Mouse (Mus musculus): ENCODE results near the gene Pcdh19. TPM values are rescaled to one million over a fixed set of nuclear protein-coding genes. Genes with fewer than 3 reads are reported as not detected.
"Not testable (repeated sequence)": the region's sequence is repeated elsewhere in the genome, so short reads cannot be mapped to it uniquely, and the experiment has no call there.

The Pcdh19 gene
- polyA plus RNA-seq (2015; fragmentation: Nextera tagmentation; extraction: Ambion mirVana) = 1.7 and 2.1 TPM in 2 replicates

DNA sequence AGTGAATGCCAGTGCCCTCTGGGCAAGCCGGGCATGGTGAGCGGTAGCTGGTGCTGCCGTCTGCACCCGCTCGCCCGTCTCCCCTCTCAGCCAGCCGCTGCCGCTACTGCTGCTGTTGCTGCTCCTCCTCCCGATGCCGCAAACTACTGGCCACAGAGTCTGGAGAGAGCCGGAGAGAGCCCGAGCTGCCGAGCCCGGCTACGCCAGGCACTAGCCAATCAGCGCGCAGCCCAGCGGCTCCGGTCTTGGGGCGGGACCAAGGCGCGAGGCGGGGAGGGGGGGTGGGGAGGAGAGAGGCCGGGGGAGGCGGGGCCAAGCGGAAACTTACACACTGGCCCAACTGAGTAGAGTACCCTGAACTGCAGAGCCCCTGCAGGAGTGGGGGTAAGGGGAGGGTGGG lies at the start of gene Pcdh19:
TSS of gene Pcdh19 (minus strand) at position 148 of the 400 bp plus-strand sequence.
- 0% methylated on average over 8 of the region's 26 CpGs for WGBS

DNA sequence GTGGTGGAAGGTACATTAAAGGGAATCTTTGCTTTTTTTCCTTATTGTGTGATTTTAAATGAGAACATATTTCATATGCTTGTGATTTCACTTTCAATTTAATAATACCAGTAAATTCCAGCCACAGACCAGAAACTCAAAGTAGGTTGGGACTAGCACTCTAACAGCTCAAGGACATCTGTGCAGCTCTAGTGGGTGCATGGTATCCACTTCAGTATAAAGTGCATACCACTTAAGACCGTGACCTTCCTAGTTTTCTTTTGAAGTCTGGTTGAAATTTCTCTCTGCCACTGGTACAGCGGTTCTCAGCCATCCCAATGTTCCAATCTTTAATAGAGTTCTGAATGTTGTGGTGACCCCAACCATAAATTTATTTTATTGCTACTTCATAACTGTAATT lies 47.1 kb upstream of the Pcdh19 start:
- peak; percentile 90 for ATAC-seq (ENCODE audit: low read depth)
- H3K36me3 ChIP-seq (ENCODE audit: control insufficient read depth, insufficient read depth, low read length) = no peaks in the 10 kb centered on the region
- WGBS = 64% methylated on average over 2 of the region's 2 CpGs
- no peak overlapping the region for H3K9ac ChIP-seq (ENCODE audit: low read length)
- H3K27me3 ChIP-seq (ENCODE audit: control insufficient read depth, insufficient read depth, low read depth, low read length) = no peaks in the 10 kb centered on the region
- H3K27ac ChIP-seq (ENCODE audit: low read length) = no peak overlapping the region
- H3K4me3 ChIP-seq (ENCODE audit: low read length) = no peak overlapping the region
- H3K4me2 ChIP-seq (ENCODE audit: low read depth, low read length) = no peak overlapping the region
- H3K4me1 ChIP-seq (replicated peaks; ENCODE audit: control insufficient read depth, insufficient read depth, low read length) = no peaks in the 10 kb centered on the region
- H3K9me3 ChIP-seq (ENCODE audit: control insufficient read depth, low read length) = no peaks in the 10 kb centered on the region

More for the DNA sequence above, at the start of gene Pcdh19:
- Histone ChIP-seq H3K4me1 (replicated peaks; ENCODE audit: control insufficient read depth, insufficient read depth, low read length) (no peaks in the 10 kb centered on the region), H3K36me3 (ENCODE audit: control insufficient read depth, insufficient read depth, low read length) (no peaks in the 10 kb centered on the region), H3K27ac (ENCODE audit: low read length) (no peak within 1 kb of the TSS), H3K4me2 (ENCODE audit: low read depth, low read length) (peak within 1 kb of the TSS; percentile 77), H3K4me3 (ENCODE audit: low read length) (peak within 1 kb of the TSS; percentile 55), H3K9ac (ENCODE audit: low read length) (peak within 1 kb of the TSS; percentile 52), H3K9me3 (ENCODE audit: control insufficient read depth, low read length) (no peaks in the 10 kb centered on the region), H3K27me3 (ENCODE audit: control insufficient read depth, insufficient read depth, low read depth, low read length) (peaks cover 27% of the 10 kb centered on the region)
- peak; percentile 96 for ATAC-seq (ENCODE audit: low read depth)

DNA sequence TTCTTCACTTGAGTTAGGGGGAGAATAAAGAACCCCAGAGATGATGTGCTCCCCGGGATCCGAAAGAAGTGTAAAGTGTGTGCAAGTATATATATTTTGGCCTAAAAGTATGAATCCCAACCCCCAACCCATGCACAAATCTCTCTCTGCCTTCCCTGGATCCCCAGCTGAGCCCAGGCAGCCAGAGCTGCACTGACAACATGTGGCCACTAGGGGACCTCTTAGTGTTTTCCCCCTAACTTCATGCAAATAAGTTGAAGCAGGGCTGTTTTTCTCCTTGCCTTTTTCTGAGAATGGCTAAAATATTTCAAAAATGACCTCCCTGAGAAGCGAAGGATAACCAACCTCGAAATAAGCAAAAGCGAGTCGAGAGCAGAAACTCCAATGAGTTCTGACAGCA lies 46.2 kb upstream of the Pcdh19 start:
- Histone ChIP-seq H3K9ac (ENCODE audit: low read length) (no peak overlapping the region), H3K4me1 (replicated peaks; ENCODE audit: control insufficient read depth, insufficient read depth, low read length) (no peaks in the 10 kb centered on the region), H3K9me3 (ENCODE audit: control insufficient read depth, low read length) (no peaks in the 10 kb centered on the region), H3K36me3 (ENCODE audit: control insufficient read depth, insufficient read depth, low read length) (no peaks in the 10 kb centered on the region), H3K4me2 (ENCODE audit: low read depth, low read length) (peak overlapping the region; percentile 32), H3K27ac (ENCODE audit: low read length) (no peak overlapping the region), H3K27me3 (ENCODE audit: control insufficient read depth, insufficient read depth, low read depth, low read length) (no peaks in the 10 kb centered on the region), H3K4me3 (ENCODE audit: low read length) (no peak overlapping the region)
- ATAC-seq (ENCODE audit: low read depth) = no peak
- 41% methylated on average over 6 of the region's 6 CpGs for WGBS

GRCm38 (mm10) chrX:133721517-133721916 lies 32.7 kb upstream of the Pcdh19 start:
- no peaks in the 10 kb centered on the region for H3K4me1 ChIP-seq (replicated peaks; ENCODE audit: control insufficient read depth, insufficient read depth, low read length)
- no peaks in the 10 kb centered on the region for H3K36me3 ChIP-seq (ENCODE audit: control insufficient read depth, insufficient read depth, low read length)
- no peak overlapping the region for H3K4me2 ChIP-seq (ENCODE audit: low read depth, low read length)
- H3K27ac ChIP-seq (ENCODE audit: low read length) = no peak overlapping the region
- 69% methylated on average over 3 of the region's 3 CpGs for WGBS
- ATAC-seq (ENCODE audit: low read depth) = no peak
- H3K27me3 ChIP-seq (ENCODE audit: control insufficient read depth, insufficient read depth, low read depth, low read length) = no peaks in the 10 kb centered on the region
- H3K9me3 ChIP-seq (ENCODE audit: control insufficient read depth, low read length) = no peaks in the 10 kb centered on the region
- no peak overlapping the region for H3K9ac ChIP-seq (ENCODE audit: low read length)
- H3K4me3 ChIP-seq (ENCODE audit: low read length) = no peak overlapping the region

- ATAC-seq (ENCODE audit: low read depth) = no peak
- no peak overlapping the region for H3K4me2 ChIP-seq (ENCODE audit: low read depth, low read length)
- H3K27me3 ChIP-seq (ENCODE audit: control insufficient read depth, insufficient read depth, low read depth, low read length) = no peaks in the 10 kb centered on the region
- H3K9ac ChIP-seq (ENCODE audit: low read length) = no peak overlapping the region
- no peaks in the 10 kb centered on the region for H3K9me3 ChIP-seq (ENCODE audit: control insufficient read depth, low read length)
- H3K4me1 ChIP-seq (replicated peaks; ENCODE audit: control insufficient read depth, insufficient read depth, low read length) = no peaks in the 10 kb centered on the region
- no peaks in the 10 kb centered on the region for H3K36me3 ChIP-seq (ENCODE audit: control insufficient read depth, insufficient read depth, low read length)
- WGBS = 59% methylated on average over 2 of the region's 2 CpGs
- H3K4me3 ChIP-seq (ENCODE audit: low read length) = no peak overlapping the region
- no peak overlapping the region for H3K27ac ChIP-seq (ENCODE audit: low read length)
Measured at GRCm38 (mm10) chrX:133710621-133711020, 21.8 kb upstream of the Pcdh19 start.

- Histone ChIP-seq H3K27me3 (ENCODE audit: control insufficient read depth, insufficient read depth, low read depth, low read length) (no peaks in the 10 kb centered on the region), H3K9ac (ENCODE audit: low read length) (no peak overlapping the region), H3K4me1 (replicated peaks; ENCODE audit: control insufficient read depth, insufficient read depth, low read length) (no peaks in the 10 kb centered on the region), H3K9me3 (ENCODE audit: control insufficient read depth, low read length) (no peaks in the 10 kb centered on the region), H3K27ac (ENCODE audit: low read length) (no peak overlapping the region), H3K4me2 (ENCODE audit: low read depth, low read length) (no peak overlapping the region), H3K36me3 (ENCODE audit: control insufficient read depth, insufficient read depth, low read length) (no peaks in the 10 kb centered on the region), H3K4me3 (ENCODE audit: low read length) (no peak overlapping the region)
- WGBS = 63% methylated on average over 1 of the region's 1 CpGs
- no peak for ATAC-seq (ENCODE audit: low read depth)
Measured at GRCm38 (mm10) chrX:133702902-133703301, 14.1 kb upstream of the Pcdh19 start.

DNA sequence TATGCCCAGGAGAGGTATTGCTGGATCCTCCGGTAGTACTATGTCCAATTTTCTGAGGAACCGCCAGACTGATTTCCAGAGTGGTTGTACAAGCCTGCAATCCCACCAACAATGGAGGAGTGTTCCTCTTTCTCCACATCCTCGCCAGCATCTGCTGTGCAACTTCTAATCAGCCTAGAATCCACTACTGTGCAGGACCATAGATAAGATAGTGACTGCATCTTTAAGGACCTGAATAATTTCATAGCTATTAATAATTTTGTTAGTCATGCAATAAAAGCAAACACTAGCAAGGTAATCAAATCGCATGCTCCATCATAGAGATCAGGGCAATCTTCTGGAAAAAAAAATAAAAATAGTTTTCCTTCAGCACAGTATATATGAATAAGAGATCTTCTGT lies 9.1 kb upstream of the Pcdh19 start:
- H3K27ac ChIP-seq (ENCODE audit: low read length); H3K4me1 ChIP-seq (replicated peaks; ENCODE audit: control insufficient read depth, insufficient read depth, low read length); H3K27me3 ChIP-seq (ENCODE audit: control insufficient read depth, insufficient read depth, low read depth, low read length); H3K4me2 ChIP-seq (ENCODE audit: low read depth, low read length); H3K9ac ChIP-seq (ENCODE audit: low read length); H3K4me3 ChIP-seq (ENCODE audit: low read length); H3K9me3 ChIP-seq (ENCODE audit: control insufficient read depth, low read length); ATAC-seq (ENCODE audit: low read depth); H3K36me3 ChIP-seq (ENCODE audit: control insufficient read depth, insufficient read depth, low read length): not testable (repeated sequence)
- WGBS = 73% methylated on average over 2 of the region's 4 CpGs

GRCm38 (mm10) chrX:133696461-133696860 lies 7.7 kb upstream of the Pcdh19 start:
- Histone ChIP-seq H3K9ac (ENCODE audit: low read length) (no peak overlapping the region), H3K4me3 (ENCODE audit: low read length) (no peak overlapping the region), H3K4me2 (ENCODE audit: low read depth, low read length) (no peak overlapping the region), H3K36me3 (ENCODE audit: control insufficient read depth, insufficient read depth, low read length) (no peaks in the 10 kb centered on the region), H3K9me3 (ENCODE audit: control insufficient read depth, low read length) (no peaks in the 10 kb centered on the region), H3K27me3 (ENCODE audit: control insufficient read depth, insufficient read depth, low read depth, low read length) (no peaks in the 10 kb centered on the region), H3K4me1 (replicated peaks; ENCODE audit: control insufficient read depth, insufficient read depth, low read length) (no peaks in the 10 kb centered on the region), H3K27ac (ENCODE audit: low read length) (no peak overlapping the region)
- ATAC-seq (ENCODE audit: low read depth) = no peak
- WGBS = 24% methylated on average over 4 of the region's 4 CpGs

DNA sequence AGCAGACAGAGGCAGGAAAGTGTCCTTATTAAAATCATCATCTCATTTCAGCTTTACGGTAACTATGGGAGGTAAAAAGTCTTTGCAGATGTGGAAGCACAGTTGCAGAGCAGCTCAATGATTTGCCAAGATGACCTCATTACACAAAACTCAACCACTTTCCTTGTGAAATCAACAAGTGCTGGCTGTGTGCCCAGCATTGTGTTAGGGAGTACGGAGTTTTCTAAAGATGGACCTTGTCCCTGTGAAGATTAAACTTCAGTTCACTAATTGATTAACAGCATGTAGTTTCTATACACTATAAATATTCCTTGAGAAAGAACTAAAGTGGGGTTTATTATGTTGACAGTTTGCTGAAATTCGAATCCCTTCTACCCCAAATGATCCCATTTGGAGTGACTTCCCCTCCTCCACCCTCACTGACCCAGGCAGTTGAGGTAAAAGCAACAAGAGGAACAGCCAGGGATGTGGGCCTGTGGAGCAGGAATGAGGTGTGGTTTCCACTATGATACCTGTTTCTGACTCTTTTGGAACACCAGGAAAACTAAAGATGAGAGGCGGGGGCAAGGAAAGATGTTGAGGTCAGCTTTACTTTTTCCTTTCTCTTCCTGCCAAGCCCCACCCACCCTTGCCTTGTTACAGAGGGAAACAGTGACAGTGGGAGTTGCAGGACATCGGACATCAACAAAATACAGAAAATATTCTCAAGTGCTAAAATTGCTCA lies 4.4 kb upstream of the Pcdh19 start:
- no peak overlapping the region for H3K27ac ChIP-seq (ENCODE audit: low read length)
- H3K9ac ChIP-seq (ENCODE audit: low read length) = no peak overlapping the region
- H3K4me3 ChIP-seq (ENCODE audit: low read length) = no peak overlapping the region
- ATAC-seq (ENCODE audit: low read depth) = no peak
- WGBS = 46% methylated on average over 5 of the region's 5 CpGs
- H3K9me3 ChIP-seq (ENCODE audit: control insufficient read depth, low read length) = no peaks in the 10 kb centered on the region
- H3K36me3 ChIP-seq (ENCODE audit: control insufficient read depth, insufficient read depth, low read length) = no peaks in the 10 kb centered on the region
- no peak overlapping the region for H3K4me2 ChIP-seq (ENCODE audit: low read depth, low read length)
- H3K27me3 ChIP-seq (ENCODE audit: control insufficient read depth, insufficient read depth, low read depth, low read length) = peaks cover 8% of the 10 kb centered on the region
- H3K4me1 ChIP-seq (replicated peaks; ENCODE audit: control insufficient read depth, insufficient read depth, low read length) = no peaks in the 10 kb centered on the region

Measured in lung, embryonic 16.5 days (tissue).